Mouse (Mus musculus) hindbrain, embryonic 16.5 days (tissue): ENCODE measurements around the gene Ttc9b. TPM values are rescaled to one million over a fixed set of nuclear protein-coding genes. Genes with fewer than 3 reads are reported as not detected.
"Not testable (repeated sequence)": the region's sequence is repeated elsewhere in the genome, so short reads cannot be mapped to it uniquely, and the experiment has no call there.

Experiments used
- ATAC-seq: fragments of 200-750 bp; cut with Nextera tagmentation; 2 replicates; pipeline ENCODE4 v1.8.0; 2017; ENCODE audit warnings: moderate TSS enrichment, moderate library complexity
- H3K27ac ChIP-seq: fragments of 300-500 bp; sonication (generic); 2 replicates; pipeline ENCODE4 v1.5.1; 2014; ENCODE audit warnings: low read depth, mild to moderate bottlenecking, control low read depth, low read length, moderate library complexity
- H3K27me3 ChIP-seq: fragments of 300-500 bp; sonication (generic); replicated peaks from 2 replicates; pipeline ENCODE4 v1.6.1; 2014; ENCODE audit warnings: low read length; ENCODE audit not compliant: control insufficient read depth, insufficient read depth
- H3K36me3 ChIP-seq: fragments of 300-500 bp; sonication (generic); 2 replicates; pipeline ENCODE4 v1.6.1; 2014; ENCODE audit warnings: mild to moderate bottlenecking, low read length, moderate library complexity, mixed read lengths; ENCODE audit not compliant: control insufficient read depth, insufficient read depth
- H3K4me1 ChIP-seq: fragments of 300-500 bp; sonication (generic); 2 replicates; pipeline ENCODE4 v1.6.1; 2014; ENCODE audit warnings: low read depth, low read length; ENCODE audit not compliant: control insufficient read depth, insufficient read depth
- H3K4me2 ChIP-seq: fragments of 300-500 bp; sonication (generic); 2 replicates; pipeline ENCODE4 v1.6.1; 2014; ENCODE audit warnings: mild to moderate bottlenecking, low read length, control low read depth, moderate library complexity
- H3K4me3 ChIP-seq: fragments of 300-500 bp; sonication (generic); 2 replicates; pipeline ENCODE4 v1.5.1; 2014; ENCODE audit warnings: mild to moderate bottlenecking, low read length, control low read depth, moderate library complexity
- H3K9ac ChIP-seq: fragments of 300-500 bp; sonication (generic); 2 replicates; pipeline ENCODE4 v1.6.1; 2014; ENCODE audit warnings: low read depth, mild to moderate bottlenecking, control low read depth, low read length, moderate library complexity
- H3K9me3 ChIP-seq: fragments of 300-500 bp; sonication (generic); 2 replicates; pipeline ENCODE4 v1.6.1; 2014; ENCODE audit warnings: mild to moderate bottlenecking, low read length, moderate library complexity; ENCODE audit not compliant: control insufficient read depth
- WGBS: fragments of 180-500 bp; shearing (Covaris S2); extraction: QIAGEN DNeasy Blood & Tissue Kit; methylation state at CpG from one replicate; pipeline ENCODE4 v1.1.7; 2014; 5-methylcytosine and 5-hydroxymethylcytosine counted together
- polyA plus RNA-seq: library from polyadenylated mRNA; unstranded; fragments of >200 nt; fragmentation: Nextera tagmentation; extraction: Ambion mirVana; gene quantifications from 2 replicates; pipeline ENCODE4 v1.2.1, GENCODE M21; 2015

Gene Ttc9b
- polyA plus RNA-seq, 1 experiment from 2014 or later, result 99.1 TPM

DNA sequence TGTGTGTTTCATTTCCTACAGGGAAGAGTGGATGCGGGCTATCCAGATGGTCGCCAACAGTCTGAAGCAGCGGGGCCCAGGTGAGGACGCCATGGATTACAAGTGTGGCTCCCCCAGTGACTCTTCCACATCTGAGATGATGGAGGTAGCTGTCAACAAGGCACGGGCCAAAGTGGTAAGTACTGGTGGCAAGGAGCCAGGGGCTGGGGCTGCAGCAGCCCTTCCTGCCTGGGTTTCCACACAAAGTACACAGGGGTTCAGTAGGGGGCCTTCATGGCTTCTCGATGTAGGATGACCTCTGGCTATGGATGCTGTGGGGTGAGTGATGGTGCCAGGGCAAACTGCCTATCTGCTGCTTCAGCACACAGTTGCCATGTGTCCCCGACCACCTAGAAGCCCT, 24.9 kb upstream of the Ttc9b start:
- not testable (repeated sequence) for H3K4me3 ChIP-seq, H3K9ac ChIP-seq, H3K27ac ChIP-seq, H3K4me2 ChIP-seq, H3K27me3 ChIP-seq, H3K4me1 ChIP-seq, H3K9me3 ChIP-seq
- 71% methylated on average over 7 of the region's 7 CpGs for WGBS
- ATAC-seq, result 0 out of 2 replicates have a peak, but pooled peaks have one; percentile 6
- peaks cover 29% of the 10 kb centered on the region for H3K36me3 ChIP-seq

DNA sequence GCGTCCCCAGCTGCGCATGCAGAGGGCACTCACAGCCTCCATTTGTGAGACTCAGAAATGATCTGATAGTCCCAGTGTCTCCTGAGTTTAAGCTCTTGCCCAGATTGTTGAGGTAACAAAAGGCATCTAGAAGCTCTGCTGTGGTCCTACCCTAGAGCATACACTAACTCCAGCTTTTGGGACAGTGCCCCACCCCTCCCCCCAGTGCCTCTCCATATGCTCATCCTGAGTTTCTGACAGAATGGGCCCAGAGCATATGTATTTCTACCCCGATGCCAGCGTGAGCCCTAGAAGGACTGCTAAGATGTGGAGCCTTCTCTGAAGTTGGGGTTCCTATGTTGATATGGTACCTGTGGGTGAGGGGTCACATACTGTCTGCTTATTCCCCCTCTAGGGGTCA, 22.3 kb upstream of the Ttc9b start:
- no peak overlapping the region for H3K27ac ChIP-seq
- no peak overlapping the region for H3K4me2 ChIP-seq
- no peak overlapping the region for H3K4me3 ChIP-seq
- peaks cover 41% of the 10 kb centered on the region for H3K36me3 ChIP-seq
- no peaks in the 10 kb centered on the region for H3K9me3 ChIP-seq
- no peaks in the 10 kb centered on the region for H3K27me3 ChIP-seq
- H3K9ac ChIP-seq, result no peak overlapping the region
- no peaks in the 10 kb centered on the region for H3K4me1 ChIP-seq
- 95% methylated on average over 4 of the region's 4 CpGs for WGBS
- ATAC-seq, result no peak

DNA sequence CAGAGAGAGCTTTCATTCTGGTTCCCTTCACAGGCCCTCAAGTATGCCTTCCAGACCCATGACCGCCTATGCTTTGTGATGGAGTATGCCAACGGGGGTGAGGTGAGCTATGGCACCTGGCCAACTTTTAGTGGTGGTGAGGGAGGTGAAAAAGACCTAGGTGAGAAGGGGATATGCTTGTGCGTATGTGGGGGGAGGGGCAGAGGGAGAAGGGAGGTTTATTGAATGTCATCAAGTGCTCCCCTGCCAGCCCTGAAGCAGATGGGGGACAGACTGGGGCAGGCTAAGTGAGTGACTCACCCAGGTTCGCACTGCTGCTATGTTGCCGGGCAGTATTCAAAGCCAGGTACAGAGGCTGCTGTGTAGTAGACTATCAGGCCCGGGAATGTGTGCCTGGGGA, 20.5 kb upstream of the Ttc9b start:
- H3K9me3 ChIP-seq, result no peaks in the 10 kb centered on the region
- no peaks in the 10 kb centered on the region for H3K4me1 ChIP-seq
- no peaks in the 10 kb centered on the region for H3K27me3 ChIP-seq
- H3K36me3 ChIP-seq, result peaks cover 48% of the 10 kb centered on the region
- H3K4me2 ChIP-seq, result no peak overlapping the region
- no peak for ATAC-seq
- no peak overlapping the region for H3K27ac ChIP-seq
- 80% methylated on average over 6 of the region's 6 CpGs for WGBS
- no peak overlapping the region for H3K4me3 ChIP-seq
- no peak overlapping the region for H3K9ac ChIP-seq

DNA sequence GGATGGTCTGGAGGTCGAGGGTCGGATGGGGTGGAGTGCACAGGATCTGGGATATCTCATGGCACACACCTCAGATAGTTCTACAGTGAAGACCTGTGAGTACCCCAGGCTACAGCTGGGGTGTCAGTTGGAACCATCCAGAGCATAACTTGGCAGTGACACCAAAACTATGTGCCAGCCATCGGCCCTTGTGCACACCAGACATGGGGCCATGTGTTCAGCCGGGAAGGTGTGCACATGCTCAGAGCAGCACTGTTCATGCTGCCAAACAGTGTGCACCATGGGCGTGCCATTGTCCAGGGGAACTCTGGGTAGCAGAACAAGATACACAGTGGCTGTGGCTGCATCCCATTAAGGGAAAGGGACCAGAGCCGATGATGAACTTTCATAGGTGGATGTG, 19.0 kb upstream of the Ttc9b start:
- no peak for ATAC-seq
- peaks cover 36% of the 10 kb centered on the region for H3K36me3 ChIP-seq
- no peak overlapping the region for H3K4me3 ChIP-seq
- H3K4me1 ChIP-seq, result no peaks in the 10 kb centered on the region
- H3K27me3 ChIP-seq, result no peaks in the 10 kb centered on the region
- 83% methylated on average over 6 of the region's 6 CpGs for WGBS
- H3K9ac ChIP-seq, result no peak overlapping the region
- no peak overlapping the region for H3K27ac ChIP-seq
- H3K9me3 ChIP-seq, result no peaks in the 10 kb centered on the region
- no peak overlapping the region for H3K4me2 ChIP-seq

DNA sequence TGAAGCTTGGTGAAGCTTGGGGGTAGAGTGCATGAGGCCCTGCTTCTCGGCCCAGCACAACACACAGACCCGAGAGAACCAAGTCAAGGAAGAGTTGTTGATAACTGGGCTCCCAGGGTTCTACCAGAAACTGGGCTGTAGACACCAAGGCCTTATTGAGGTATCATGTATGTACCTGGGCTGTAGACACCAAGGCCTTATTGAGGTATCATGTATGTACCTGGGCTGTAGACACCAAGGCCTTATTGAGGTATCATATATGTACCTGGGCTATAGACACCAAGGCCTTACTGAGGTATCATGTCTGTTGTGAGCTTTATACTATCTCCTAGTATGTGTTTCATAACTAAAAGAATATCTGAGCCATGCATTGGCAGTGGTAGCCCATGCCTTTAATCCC, 18.6 kb upstream of the Ttc9b start:
- not testable (repeated sequence) for ATAC-seq, H3K4me2 ChIP-seq, H3K27me3 ChIP-seq, H3K9ac ChIP-seq, H3K4me1 ChIP-seq, H3K9me3 ChIP-seq, H3K4me3 ChIP-seq, H3K27ac ChIP-seq
- WGBS, result 100% methylated on average over 2 of the region's 2 CpGs
- H3K36me3 ChIP-seq, result peaks cover 34% of the 10 kb centered on the region

DNA sequence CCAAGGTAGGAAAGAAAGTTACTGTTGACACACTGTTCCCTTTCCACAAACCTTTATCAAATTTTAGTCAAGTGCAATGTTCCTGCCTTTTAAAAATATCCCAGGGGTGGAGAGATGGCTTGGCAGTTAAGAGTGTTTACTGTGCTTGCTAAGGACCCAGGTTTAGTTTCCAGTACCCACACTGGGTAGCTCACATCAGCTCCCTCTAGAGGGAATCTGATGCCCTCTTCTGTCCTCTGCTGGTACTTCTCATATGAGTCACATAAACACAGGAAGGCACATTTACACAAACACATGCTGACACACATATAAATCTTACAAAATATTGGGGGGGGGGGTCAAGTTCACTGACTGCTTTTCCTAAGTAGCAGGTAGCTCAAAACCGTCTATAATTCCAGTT, 9.2 kb upstream of the Ttc9b start:
- Histone ChIP-seq H3K9me3 (no peaks in the 10 kb centered on the region), H3K9ac (no peak overlapping the region), H3K4me1 (no peaks in the 10 kb centered on the region), H3K27me3 (no peaks in the 10 kb centered on the region), H3K4me3 (no peak overlapping the region), H3K27ac (no peak overlapping the region), H3K36me3 (no peaks in the 10 kb centered on the region), H3K4me2 (no peak overlapping the region)
- no peak for ATAC-seq
- 73% methylated on average over 1 of the region's 1 CpGs for WGBS

DNA sequence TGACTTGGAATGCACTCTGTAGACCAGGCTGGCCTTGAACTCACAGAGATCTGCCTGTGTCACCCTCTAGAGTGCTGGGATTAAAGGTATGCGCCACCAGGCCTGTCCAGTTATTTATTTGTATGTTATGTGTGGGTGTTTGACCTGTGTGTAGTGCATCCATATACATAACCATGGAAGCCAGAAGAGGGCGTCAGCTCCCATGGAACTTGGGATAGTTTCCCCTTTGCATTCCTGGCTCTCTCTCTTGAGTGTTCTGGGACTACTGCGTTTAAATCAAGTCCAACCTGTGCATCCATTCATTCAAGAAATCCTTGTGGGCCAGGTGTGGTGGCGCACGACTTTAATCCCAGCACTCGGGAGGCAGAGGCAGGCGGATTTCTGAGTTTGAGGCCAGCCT, 7.2 kb upstream of the Ttc9b start:
- ATAC-seq, result no peak
- no peaks in the 10 kb centered on the region for H3K4me1 ChIP-seq

DNA sequence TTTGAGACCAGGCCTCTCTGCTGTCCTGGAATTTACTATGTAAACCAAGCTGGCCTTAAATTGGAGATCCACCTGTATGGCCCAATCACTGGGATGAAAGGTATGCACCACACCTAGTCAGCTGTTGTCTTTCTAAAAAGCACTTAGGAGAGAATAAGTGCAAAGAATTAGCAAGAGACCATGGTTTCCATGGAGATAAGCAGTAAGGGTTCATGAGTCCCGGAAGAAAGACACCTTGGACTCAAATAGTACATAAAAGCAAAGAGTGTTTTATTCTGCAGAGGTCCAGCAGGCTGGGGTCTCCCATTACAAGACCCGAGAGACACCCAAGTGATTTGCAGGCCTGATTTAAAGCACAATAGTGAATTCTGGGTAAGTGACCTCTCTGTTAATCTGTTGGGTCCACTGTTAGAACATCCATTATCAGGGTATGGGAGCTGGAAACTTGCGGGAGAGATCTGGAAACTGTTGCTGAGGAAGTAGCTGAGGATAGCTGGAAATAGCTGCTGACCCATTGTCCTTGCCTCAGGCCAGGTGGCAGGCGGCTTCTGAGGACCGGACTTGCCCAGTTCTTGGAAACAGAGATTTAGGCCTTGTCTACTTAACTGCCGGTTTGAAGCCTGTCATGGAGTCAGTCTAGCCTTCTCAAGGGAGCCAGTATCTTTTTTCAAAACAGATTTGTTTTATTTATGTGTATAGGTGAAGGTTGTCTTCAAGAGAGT, 6.3 kb upstream of the Ttc9b start:
- no peak overlapping the region for H3K4me2 ChIP-seq
- no peaks in the 10 kb centered on the region for H3K4me1 ChIP-seq
- no peak overlapping the region for H3K9ac ChIP-seq
- H3K27ac ChIP-seq, result no peak overlapping the region
- no peaks in the 10 kb centered on the region for H3K9me3 ChIP-seq
- H3K4me3 ChIP-seq, result no peak overlapping the region
- 87% methylated on average over 6 of the region's 6 CpGs for WGBS
- no peak for ATAC-seq
- no peaks in the 10 kb centered on the region for H3K36me3 ChIP-seq
- no peaks in the 10 kb centered on the region for H3K27me3 ChIP-seq

More for the DNA sequence above, 7.2 kb upstream of the Ttc9b start:
- 87% methylated on average over 7 of the region's 7 CpGs for WGBS
- Histone ChIP-seq H3K4me3 (no peak overlapping the region), H3K9ac (no peak overlapping the region), H3K9me3 (no peaks in the 10 kb centered on the region), H3K36me3 (no peaks in the 10 kb centered on the region), H3K4me2 (no peak overlapping the region), H3K27ac (no peak overlapping the region), H3K27me3 (no peaks in the 10 kb centered on the region)

DNA sequence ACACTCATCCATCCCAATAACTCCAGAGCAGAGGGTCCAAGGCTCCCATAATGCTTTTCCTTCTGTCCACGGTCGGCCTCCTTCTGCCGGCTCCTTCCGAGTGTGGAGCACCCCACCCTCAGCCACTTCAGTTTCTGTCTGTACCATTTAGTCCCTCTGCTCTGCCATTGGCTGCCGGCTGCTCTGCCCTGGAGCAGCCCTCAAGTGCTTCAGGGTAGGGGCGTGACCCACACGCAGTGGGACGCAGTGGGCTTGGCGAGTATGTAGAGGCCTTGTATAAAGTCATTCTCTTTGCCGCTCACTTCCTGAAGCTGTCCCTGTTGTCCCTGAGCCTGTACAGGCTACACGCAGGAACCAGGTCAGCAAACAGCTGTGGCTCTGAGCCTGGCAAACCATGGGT, 4.0 kb upstream of the Ttc9b start:
- H3K27ac ChIP-seq, result no peak overlapping the region
- no peak overlapping the region for H3K4me3 ChIP-seq
- H3K27me3 ChIP-seq, result no peaks in the 10 kb centered on the region
- H3K4me1 ChIP-seq, result peaks cover 5% of the 10 kb centered on the region; the same call in 1 of the 2 replicates
- 94% methylated on average over 11 of the region's 11 CpGs for WGBS
- no peak overlapping the region for H3K4me2 ChIP-seq
- H3K9ac ChIP-seq, result no peak overlapping the region
- no peaks in the 10 kb centered on the region for H3K9me3 ChIP-seq
- ATAC-seq, result no peak
- no peaks in the 10 kb centered on the region for H3K36me3 ChIP-seq
